ENCODE assay signal across 8 mouse cellular contexts in the genomic region with DNA sequence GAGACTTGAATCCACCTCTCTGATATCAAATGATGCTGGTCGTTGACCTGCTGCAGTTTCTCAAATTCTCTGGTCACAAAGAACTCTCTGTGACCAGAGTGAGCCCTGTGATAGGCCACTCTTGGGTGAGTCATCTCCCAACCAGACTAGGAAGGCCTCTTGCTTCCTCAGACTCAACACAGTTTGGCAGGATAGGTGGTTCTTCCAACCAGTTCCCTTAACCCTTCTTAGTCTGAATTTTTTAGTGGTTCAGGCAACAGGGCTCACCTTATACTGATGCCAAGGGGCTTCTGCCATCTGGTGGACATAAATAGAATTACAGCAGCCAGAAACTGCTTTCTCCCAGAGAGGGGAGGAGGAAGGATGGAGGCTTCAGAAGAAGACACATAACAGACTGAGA. TPM values are rescaled to one million over a fixed set of nuclear protein-coding genes. Genes with fewer than 3 reads are reported as not detected.
DNase-seq lines count a peak whose midpoint lies in the region; ATAC-seq and TF ChIP-seq lines count a peak whose summit lies in the region.

No protein-coding gene starts in this region.

- no peak for TF ChIP-seq POLR2A in thymus, adult 2 months (IDR thresholded peaks at IDR 0.05; ENCODE audit: control insufficient read depth, extremely low read depth, insufficient read depth, low read length, poor library complexity)
- TF ChIP-seq POLR2A in spleen, adult 2 months (IDR thresholded peaks at IDR 0.05; ENCODE audit: low read depth, low read length), result no peak

- no peak overlapping the region for H3K9ac ChIP-seq in hindbrain, embryonic 16.5 days (ENCODE audit: low read depth, low read length)

- intact Hi-C loops in gastrocnemius, adult 2 months (cut with DNase I), result loop anchor here (1.0 kb wide), 2 partner anchors 92 to 146 kb away; a partner anchor contains a TSS

- peak; percentile 68 for DNase-seq in thymus, adult 2 months
- no peak for DNase-seq in thymus, adult 18-20 months
- peak; percentile 73 to 81 for DNase-seq in cerebellum, postnatal 25 days
- peak; percentile 67 for DNase-seq in gastrocnemius, adult 2 months
- peak; percentile 59 to 61 for DNase-seq in left cerebral cortex, adult 18-20 months (ENCODE audit: low spot score in 2 of 2)
- peak; percentile 45 to 58 for DNase-seq in spleen, adult 2 months (ENCODE audit: low read depth in 1 of 2, low spot score in 2 of 2)

- no peak for TF ChIP-seq CTCF in thymus, adult 2 months (IDR thresholded peaks at IDR 0.05; ENCODE audit: borderline replicate concordance, control insufficient read depth, extremely low read depth, insufficient read depth, low read length, poor library complexity)
- peak; percentile 99 for TF ChIP-seq CTCF in gastrocnemius, adult 2 months (IDR thresholded peaks at IDR 0.05)
- TF ChIP-seq CTCF in spleen, adult 2 months (IDR thresholded peaks at IDR 0.05; ENCODE audit: extremely low read depth, insufficient read depth, insufficient read length, insufficient replicate concordance), result peak; percentile 57; the same call in 1 of the 2 replicates

- no peak overlapping the region for H3K4me2 ChIP-seq in hindbrain, embryonic 16.5 days (ENCODE audit: low read length)

- no peaks in the 10 kb centered on the region for H3K36me3 ChIP-seq in thymus, adult 2 months (ENCODE audit: control insufficient read depth, insufficient read depth, low read length)
- no peaks in the 10 kb centered on the region for H3K36me3 ChIP-seq in hindbrain, embryonic 16.5 days (ENCODE audit: control insufficient read depth, insufficient read depth, low read length)
- H3K36me3 ChIP-seq in macrophage (ENCODE audit: inconsistent target), result no peaks in the 10 kb centered on the region
- no peaks in the 10 kb centered on the region for H3K36me3 ChIP-seq in spleen, adult 2 months (ENCODE audit: control insufficient read depth, insufficient read depth, low read length)

- no peak overlapping the region for H3K4me3 ChIP-seq in thymus, adult 2 months (ENCODE audit: control insufficient read depth, insufficient read depth, low read length)
- H3K4me3 ChIP-seq in gastrocnemius, adult 2 months, result no peak overlapping the region; the same call in 1 of the 2 replicates
- no peak overlapping the region for H3K4me3 ChIP-seq in hindbrain, embryonic 16.5 days (ENCODE audit: low read length)
- H3K4me3 ChIP-seq in macrophage (ENCODE audit: inconsistent target), result no peak overlapping the region
- no peak overlapping the region for H3K4me3 ChIP-seq in spleen, adult 2 months (ENCODE audit: extremely low read depth, insufficient read depth, insufficient read length)

- WGBS in thymus, adult 2 months, result 7% methylated on average over 1 of the region's 1 CpGs
- 43% methylated on average over 1 of the region's 1 CpGs for WGBS in hindbrain, embryonic 16.5 days
- WGBS in macrophage (ENCODE audit: missing documents), result 6% methylated on average over 1 of the region's 1 CpGs
- 17% methylated on average over 1 of the region's 1 CpGs for WGBS in spleen, adult 2 months

- no peaks in the 10 kb centered on the region for H3K79me2 ChIP-seq in macrophage (ENCODE audit: inconsistent target)

- H3K27me3 ChIP-seq in thymus, adult 2 months (ENCODE audit: control insufficient read depth, insufficient read depth, low read length), result no peaks in the 10 kb centered on the region
- no peaks in the 10 kb centered on the region for H3K27me3 ChIP-seq in hindbrain, embryonic 16.5 days (replicated peaks; ENCODE audit: control insufficient read depth, insufficient read depth, low read length)
- H3K27me3 ChIP-seq in spleen, adult 2 months (ENCODE audit: control insufficient read depth, insufficient read depth, low read length), result no peaks in the 10 kb centered on the region

- H3K27ac ChIP-seq in thymus, adult 2 months (ENCODE audit: control insufficient read depth, insufficient read depth, low read length), result no peak overlapping the region
- H3K27ac ChIP-seq in gastrocnemius, adult 2 months, result peak overlapping the region; percentile 86
- H3K27ac ChIP-seq in hindbrain, embryonic 16.5 days (ENCODE audit: low read depth, low read length), result no peak overlapping the region
- H3K27ac ChIP-seq in macrophage, result peak overlapping the region; percentile 50
- no peak overlapping the region for H3K27ac ChIP-seq in spleen, adult 2 months (ENCODE audit: insufficient read depth, low read length)

- peak; percentile 71 for ATAC-seq in hindbrain, embryonic 16.5 days

- H3K9me3 ChIP-seq in hindbrain, embryonic 16.5 days (ENCODE audit: control insufficient read depth, low read length), result no peaks in the 10 kb centered on the region

- H3K4me1 ChIP-seq in thymus, adult 2 months (replicated peaks; ENCODE audit: control insufficient read depth, insufficient read depth, low read length), result peaks cover 5% of the 10 kb centered on the region; the same call in 1 of the 2 replicates
- peaks cover 14% of the 10 kb centered on the region for H3K4me1 ChIP-seq in hindbrain, embryonic 16.5 days (ENCODE audit: control insufficient read depth, insufficient read depth, low read depth, low read length)
- H3K4me1 ChIP-seq in spleen, adult 2 months (ENCODE audit: control insufficient read depth, insufficient read depth, insufficient read length), result peaks cover 2% of the 10 kb centered on the region; the same call in 1 of the 2 replicates

RNA-seq across cellular contexts. Expression of a gene that starts 4.1 kb away (rescaled TPM):
- 10.7 and 18.1 TPM in 2 replicates for polyA plus RNA-seq in thymus, adult 2 months (2012; rRNA removed)
- total RNA-seq in gastrocnemius, adult 2 months (2021), result 10 to 100 TPM; 27.8 to 34.5 TPM
- polyA plus RNA-seq in hindbrain, embryonic 16.5 days (2015; fragmentation: Nextera tagmentation; extraction: Ambion mirVana), result 5.9 and 7.0 TPM in 2 replicates
- 10 to 100 TPM; 17.7 to 19.6 TPM for total RNA-seq in left cerebral cortex, adult 18-20 months (2021)
- total RNA-seq in macrophage (2018; cell fraction: chromatin; rRNA removed), result 100 to 1,000 TPM in 16 of 26 experiments, 10 to 100 TPM in 10; 51.1 to 446 (median 182) TPM
- 10 to 100 TPM; 10.7 to 53.2 (median 26.1) TPM for total RNA-seq in macrophage (2018; cell fraction: cytosol; rRNA removed)
- 100 to 1,000 TPM in 13 of 26 experiments, 10 to 100 TPM in 13; 35.7 to 247 (median 87.5) TPM for total RNA-seq in macrophage (2018; cell fraction: nucleus; rRNA removed)
- 8.0 to 16.8 TPM (median 13.0 TPM) in 3 replicates for polyA plus RNA-seq in macrophage (2018)
- polyA plus RNA-seq in spleen, adult 2 months (2012; rRNA removed), result 18.1 and 24.1 TPM in 2 replicates

RNA-seq across cellular contexts. Expression of a gene that starts 10.7 kb away (rescaled TPM):
- polyA plus RNA-seq in thymus, adult 2 months (2012; rRNA removed), result not detected in 2 replicates
- 1 to 10 TPM in 1 of 2 experiments, not detected in 1; 1.8 TPM for total RNA-seq in gastrocnemius, adult 2 months (2021)
- polyA plus RNA-seq in hindbrain, embryonic 16.5 days (2015; fragmentation: Nextera tagmentation; extraction: Ambion mirVana), result not detected in 2 replicates
- total RNA-seq in left cerebral cortex, adult 18-20 months (2021), result not detected
- 1 to 10 TPM in 2 of 26 experiments, not detected in 24; 4.4 to 4.9 TPM for total RNA-seq in macrophage (2018; cell fraction: chromatin; rRNA removed)
- total RNA-seq in macrophage (2018; cell fraction: cytosol; rRNA removed), result not detected
- total RNA-seq in macrophage (2018; cell fraction: nucleus; rRNA removed), result not detected
- polyA plus RNA-seq in macrophage (2018), result 15.9 TPM in 1 of 3 replicates, not detected in the others
- not detected in 2 replicates for polyA plus RNA-seq in spleen, adult 2 months (2012; rRNA removed)

RNA-seq across cellular contexts. Expression of a gene that starts 16.0 kb away (rescaled TPM):
- polyA plus RNA-seq in thymus, adult 2 months (2012; rRNA removed), result 20.0 and 22.1 TPM in 2 replicates
- 10 to 100 TPM; 20.2 to 21.0 TPM for total RNA-seq in gastrocnemius, adult 2 months (2021)
- polyA plus RNA-seq in hindbrain, embryonic 16.5 days (2015; fragmentation: Nextera tagmentation; extraction: Ambion mirVana), result 44.9 and 45.8 TPM in 2 replicates
- 10 to 100 TPM; 19.7 to 22.0 TPM for total RNA-seq in left cerebral cortex, adult 18-20 months (2021)
- total RNA-seq in macrophage (2018; cell fraction: chromatin; rRNA removed), result 1 to 10 TPM; 1.1 to 7.8 (median 4.4) TPM
- 10 to 100 TPM in 25 of 26 experiments, 1 to 10 TPM in 1; 9.5 to 26.0 (median 15.4) TPM for total RNA-seq in macrophage (2018; cell fraction: cytosol; rRNA removed)
- 10 to 100 TPM in 24 of 26 experiments, 1 to 10 TPM in 2; 4.8 to 27.5 (median 16.7) TPM for total RNA-seq in macrophage (2018; cell fraction: nucleus; rRNA removed)
- 13.1 to 21.9 TPM (median 15.9 TPM) in 3 replicates for polyA plus RNA-seq in macrophage (2018)
- polyA plus RNA-seq in spleen, adult 2 months (2012; rRNA removed), result 11.0 and 11.6 TPM in 2 replicates

RNA-seq across cellular contexts. Expression of a gene that starts 16.1 kb away (rescaled TPM):
- 77.4 and 107 TPM in 2 replicates for polyA plus RNA-seq in thymus, adult 2 months (2012; rRNA removed)
- total RNA-seq in gastrocnemius, adult 2 months (2021), result 1 to 10 TPM; 8.4 to 9.9 TPM
- polyA plus RNA-seq in hindbrain, embryonic 16.5 days (2015; fragmentation: Nextera tagmentation; extraction: Ambion mirVana), result 15.8 and 23.4 TPM in 2 replicates
- 10 to 100 TPM; 21.3 to 24.1 TPM for total RNA-seq in left cerebral cortex, adult 18-20 months (2021)
- 100 to 1,000 TPM in 1 of 26 experiments, 10 to 100 TPM in 25; 21.9 to 112 (median 45.9) TPM for total RNA-seq in macrophage (2018; cell fraction: chromatin; rRNA removed)
- 10 to 100 TPM in 25 of 26 experiments, 1 to 10 TPM in 1; 8.9 to 19.7 (median 14.0) TPM for total RNA-seq in macrophage (2018; cell fraction: cytosol; rRNA removed)
- 10 to 100 TPM; 14.5 to 56.4 (median 21.3) TPM for total RNA-seq in macrophage (2018; cell fraction: nucleus; rRNA removed)
- polyA plus RNA-seq in macrophage (2018), result 11.2 to 26.1 TPM (median 14.0 TPM) in 3 replicates
- 32.4 and 45.2 TPM in 2 replicates for polyA plus RNA-seq in spleen, adult 2 months (2012; rRNA removed)

RNA-seq across cellular contexts. Expression of a gene that starts 29.8 kb away (rescaled TPM):
- polyA plus RNA-seq in thymus, adult 2 months (2012; rRNA removed), result 14.8 and 15.5 TPM in 2 replicates
- 1 to 10 TPM; 1.1 to 1.4 TPM for total RNA-seq in gastrocnemius, adult 2 months (2021)
- polyA plus RNA-seq in hindbrain, embryonic 16.5 days (2015; fragmentation: Nextera tagmentation; extraction: Ambion mirVana), result 0.15 and 0.16 TPM in 2 replicates
- total RNA-seq in left cerebral cortex, adult 18-20 months (2021), result 10 to 100 TPM in 1 of 2 experiments, 1 to 10 TPM in 1; 9.5 to 10.3 TPM
- total RNA-seq in macrophage (2018; cell fraction: chromatin; rRNA removed), result 10 to 100 TPM in 19 of 26 experiments, 1 to 10 TPM in 7; 5.5 to 19.9 (median 13.9) TPM
- 1 to 10 TPM in 3 of 26 experiments, under 1 TPM in 19, not detected in 4; 0.04 to 1.2 (median 0.14) TPM for total RNA-seq in macrophage (2018; cell fraction: cytosol; rRNA removed)
- 10 to 100 TPM in 3 of 26 experiments, 1 to 10 TPM in 23; 1.9 to 12.2 (median 5.4) TPM for total RNA-seq in macrophage (2018; cell fraction: nucleus; rRNA removed)
- 0.17 to 0.26 TPM (median 0.21 TPM) in 3 replicates for polyA plus RNA-seq in macrophage (2018)
- 6.0 and 9.6 TPM in 2 replicates for polyA plus RNA-seq in spleen, adult 2 months (2012; rRNA removed)

Comparison
In these comparisons a context has a peak if more than half of its experiments do, and no peak if none do; other contexts are left out.
1. DNase-seq: peak in thymus, adult 2 months (single experiment), cerebellum, postnatal 25 days (2 of 2), gastrocnemius, adult 2 months (single experiment), left cerebral cortex, adult 18-20 months (2 of 2) and spleen, adult 2 months (2 of 2); none in thymus, adult 18-20 months (0 of 2).
2. H3K27ac ChIP-seq: peak in gastrocnemius, adult 2 months (single experiment) and macrophage (single experiment); none in thymus, adult 2 months (single experiment), hindbrain, embryonic 16.5 days (single experiment) and spleen, adult 2 months (single experiment).